Mouse (Mus musculus): ENCODE results near the gene Map3k13. TPM values are rescaled to one million over a fixed set of nuclear protein-coding genes. Genes with fewer than 3 reads are reported as not detected.
A peak's percentile ranks its signal among the peaks of the same experiment; 100 is the strongest.

The Map3k13 gene
- polyA plus RNA-seq, 2 experiments = 0.92 to 1.2 TPM

DNA sequence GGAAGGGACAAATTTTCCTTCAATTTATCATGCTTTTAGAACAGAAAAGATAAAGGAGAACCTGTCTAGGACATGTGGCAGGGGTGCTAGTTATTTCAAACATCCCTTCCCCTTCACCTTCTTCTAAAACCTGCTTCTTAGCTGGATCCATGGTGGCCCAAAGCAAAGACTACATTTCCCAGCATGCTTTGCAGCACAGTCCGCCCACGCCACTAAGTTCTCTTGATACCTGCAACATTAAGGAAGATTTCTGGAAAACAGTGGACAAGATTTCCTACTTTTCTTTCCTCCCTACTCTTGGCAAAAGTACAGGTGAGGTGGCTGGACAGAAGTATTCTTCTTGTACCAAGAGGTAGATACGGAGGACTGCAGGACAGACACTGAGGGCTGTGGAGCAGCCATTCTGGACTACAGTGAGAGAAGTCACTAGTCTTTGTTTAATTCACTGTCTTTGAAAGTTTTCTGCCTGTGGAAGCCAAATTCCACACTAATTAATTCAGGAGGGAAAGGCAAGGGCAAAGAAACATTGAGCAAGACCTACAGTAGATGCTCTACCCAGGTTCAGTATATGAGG lies 15.8 kb upstream of the Map3k13 start:
- no peak for ATAC-seq (ENCODE audit: low FRiP score, low read depth)
- peak; percentile 34 for DNase-seq (ENCODE audit: low spot score)
- Histone ChIP-seq H3K9ac (ENCODE audit: low read depth, low read length, severe bottlenecking) (no peak overlapping the region), H3K27me3 (ENCODE audit: control insufficient read depth, insufficient read depth, low read length) (no peaks in the 10 kb centered on the region), H3K4me3 (replicated peaks; ENCODE audit: low read length) (peak overlapping the region; percentile 12; the same call in 1 of the 2 replicates), H3K4me1 (ENCODE audit: control insufficient read depth, insufficient read depth, low read length) (no peaks in the 10 kb centered on the region), H3K27ac (replicated peaks; ENCODE audit: low read depth, low read length) (no peak overlapping the region), H3K4me2 (replicated peaks; ENCODE audit: low read depth, low read length, severe bottlenecking) (no peak overlapping the region), H3K9me3 (ENCODE audit: control insufficient read depth, low read length) (no peaks in the 10 kb centered on the region), H3K36me3 (ENCODE audit: control insufficient read depth, insufficient read depth, low read length) (no peaks in the 10 kb centered on the region)
- no peak for TF ChIP-seq POLR2A (IDR thresholded peaks at IDR 0.05; ENCODE audit: borderline replicate concordance, extremely low read depth, insufficient read depth, insufficient read length)
- WGBS = 46% methylated on average over 3 of the region's 3 CpGs

DNA sequence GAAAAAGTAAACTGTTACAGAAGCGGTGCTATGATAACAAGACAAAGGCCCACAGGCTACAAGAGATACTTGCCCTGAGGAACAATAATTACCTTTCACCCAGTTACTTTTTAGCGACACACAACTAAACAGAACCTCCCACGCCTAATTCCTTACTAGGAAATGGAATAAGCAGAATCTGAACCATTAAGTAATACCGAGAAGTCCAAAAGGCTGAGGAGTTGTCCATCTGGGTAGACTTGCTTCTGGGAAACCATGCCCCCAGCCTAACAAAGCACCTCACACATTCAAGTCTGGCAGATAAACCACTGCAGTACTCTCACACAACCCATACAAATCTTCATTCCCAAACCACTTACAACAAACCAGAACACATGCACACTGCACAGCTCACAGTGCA lies 15.0 kb upstream of the Map3k13 start:
- ATAC-seq (ENCODE audit: low FRiP score, low read depth) (no peak), DNase-seq (ENCODE audit: low spot score) (no peak)
- 91% methylated on average over 4 of the region's 4 CpGs for WGBS
- TF ChIP-seq POLR2A (IDR thresholded peaks at IDR 0.05; ENCODE audit: borderline replicate concordance, extremely low read depth, insufficient read depth, insufficient read length) = no peak
- Histone ChIP-seq H3K36me3 (ENCODE audit: control insufficient read depth, insufficient read depth, low read length) (no peaks in the 10 kb centered on the region), H3K4me2 (replicated peaks; ENCODE audit: low read depth, low read length, severe bottlenecking) (no peak overlapping the region), H3K4me1 (ENCODE audit: control insufficient read depth, insufficient read depth, low read length) (no peaks in the 10 kb centered on the region; the same call in 1 of the 2 replicates), H3K9me3 (ENCODE audit: control insufficient read depth, low read length) (no peaks in the 10 kb centered on the region), H3K27ac (replicated peaks; ENCODE audit: low read depth, low read length) (no peak overlapping the region), H3K27me3 (ENCODE audit: control insufficient read depth, insufficient read depth, low read length) (no peaks in the 10 kb centered on the region), H3K4me3 (replicated peaks; ENCODE audit: low read length) (no peak overlapping the region), H3K9ac (ENCODE audit: low read depth, low read length, severe bottlenecking) (no peak overlapping the region)

DNA sequence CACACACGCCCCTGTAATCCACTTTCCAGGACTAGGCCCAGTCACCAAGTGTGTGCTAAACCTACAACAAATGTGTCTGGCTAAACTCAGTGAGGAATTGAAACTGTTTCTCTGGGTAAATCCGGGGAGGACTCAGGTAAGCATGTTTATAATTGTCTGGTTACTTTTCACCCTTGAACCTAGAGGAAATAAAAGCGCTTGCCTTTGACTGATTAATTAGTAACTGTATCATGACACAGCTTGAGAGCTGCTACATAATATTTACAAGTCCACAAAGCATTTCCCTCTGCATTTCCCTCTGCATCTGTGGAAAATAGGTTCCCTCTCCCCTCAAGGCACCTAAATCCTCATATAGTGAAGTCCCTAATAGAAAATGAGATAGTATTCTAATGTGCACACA lies 12.9 kb upstream of the Map3k13 start:
- no peak for TF ChIP-seq POLR2A (IDR thresholded peaks at IDR 0.05; ENCODE audit: borderline replicate concordance, extremely low read depth, insufficient read depth, insufficient read length)
- Histone ChIP-seq H3K4me2 (replicated peaks; ENCODE audit: low read depth, low read length, severe bottlenecking) (no peak overlapping the region), H3K4me3 (replicated peaks; ENCODE audit: low read length) (no peak overlapping the region), H3K36me3 (ENCODE audit: control insufficient read depth, insufficient read depth, low read length) (no peaks in the 10 kb centered on the region), H3K27me3 (ENCODE audit: control insufficient read depth, insufficient read depth, low read length) (no peaks in the 10 kb centered on the region), H3K9ac (ENCODE audit: low read depth, low read length, severe bottlenecking) (no peak overlapping the region), H3K9me3 (ENCODE audit: control insufficient read depth, low read length) (no peaks in the 10 kb centered on the region), H3K27ac (replicated peaks; ENCODE audit: low read depth, low read length) (no peak overlapping the region), H3K4me1 (ENCODE audit: control insufficient read depth, insufficient read depth, low read length) (no peaks in the 10 kb centered on the region; the same call in 1 of the 2 replicates)
- DNase-seq (ENCODE audit: low spot score) = no peak
- ATAC-seq (ENCODE audit: low FRiP score, low read depth) = no peak
- WGBS = 58% methylated on average over 3 of the region's 3 CpGs

DNA sequence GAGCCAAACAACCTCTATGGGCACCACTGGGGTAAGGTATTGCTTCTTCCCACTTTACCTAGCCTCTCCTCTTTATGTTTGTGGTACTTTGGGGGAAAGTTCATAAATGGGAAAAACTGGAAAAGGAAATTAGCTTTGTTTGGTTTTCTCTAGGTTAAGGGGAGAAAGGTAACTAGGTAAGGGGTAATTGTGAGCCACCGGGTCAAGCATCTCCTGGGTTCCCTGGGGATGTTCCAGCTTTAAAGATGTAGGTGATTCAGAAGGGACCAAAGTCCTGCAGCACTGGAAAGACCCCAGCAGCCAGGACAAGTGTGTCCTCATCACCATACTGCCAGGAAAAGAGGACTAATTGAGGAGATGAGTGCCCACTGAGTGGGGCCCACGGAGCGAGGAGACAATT lies 12.3 kb upstream of the Map3k13 start:
- ATAC-seq (ENCODE audit: low FRiP score, low read depth) (no peak), DNase-seq (ENCODE audit: low spot score) (no peak)
- H3K4me2 ChIP-seq (replicated peaks; ENCODE audit: low read depth, low read length, severe bottlenecking) = no peak overlapping the region
- no peaks in the 10 kb centered on the region; the same call in 1 of the 2 replicates for H3K4me1 ChIP-seq (ENCODE audit: control insufficient read depth, insufficient read depth, low read length)
- 76% methylated on average over 3 of the region's 3 CpGs for WGBS
- H3K27ac ChIP-seq (replicated peaks; ENCODE audit: low read depth, low read length) = no peak overlapping the region
- no peak overlapping the region for H3K4me3 ChIP-seq (replicated peaks; ENCODE audit: low read length)
- H3K9me3 ChIP-seq (ENCODE audit: control insufficient read depth, low read length) = no peaks in the 10 kb centered on the region
- no peak for TF ChIP-seq POLR2A (IDR thresholded peaks at IDR 0.05; ENCODE audit: borderline replicate concordance, extremely low read depth, insufficient read depth, insufficient read length)
- no peak overlapping the region for H3K9ac ChIP-seq (ENCODE audit: low read depth, low read length, severe bottlenecking)
- H3K36me3 ChIP-seq (ENCODE audit: control insufficient read depth, insufficient read depth, low read length) = no peaks in the 10 kb centered on the region
- no peaks in the 10 kb centered on the region for H3K27me3 ChIP-seq (ENCODE audit: control insufficient read depth, insufficient read depth, low read length)

DNA sequence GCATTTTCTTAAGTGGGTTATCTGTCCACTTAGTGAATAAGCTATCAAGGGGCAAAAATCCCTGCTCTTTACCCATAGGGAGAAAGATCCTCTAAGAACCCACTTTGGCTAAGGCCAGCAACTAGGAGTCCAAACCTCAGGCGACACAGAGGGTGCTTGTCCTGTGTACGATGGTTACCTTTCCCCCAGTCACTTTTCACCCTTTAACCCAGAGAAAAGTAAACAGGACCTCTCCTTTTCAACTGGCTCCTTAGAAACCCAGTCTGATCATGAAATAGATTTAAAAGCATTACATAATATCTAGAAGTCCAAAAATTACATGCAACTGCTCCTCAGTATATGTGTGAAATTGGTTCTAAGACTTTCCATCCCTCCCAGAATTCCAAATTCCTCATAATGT lies 11.3 kb upstream of the Map3k13 start:
- WGBS = 75% methylated on average over 2 of the region's 2 CpGs

More for the DNA sequence above, 11.3 kb upstream of the Map3k13 start:
- ATAC-seq (ENCODE audit: low FRiP score, low read depth) (no peak), DNase-seq (ENCODE audit: low spot score) (no peak)
- Histone ChIP-seq H3K9me3 (ENCODE audit: control insufficient read depth, low read length) (no peaks in the 10 kb centered on the region), H3K36me3 (ENCODE audit: control insufficient read depth, insufficient read depth, low read length) (no peaks in the 10 kb centered on the region), H3K9ac (ENCODE audit: low read depth, low read length, severe bottlenecking) (no peak overlapping the region), H3K27me3 (ENCODE audit: control insufficient read depth, insufficient read depth, low read length) (no peaks in the 10 kb centered on the region), H3K4me3 (replicated peaks; ENCODE audit: low read length) (no peak overlapping the region), H3K4me1 (ENCODE audit: control insufficient read depth, insufficient read depth, low read length) (peaks cover 3% of the 10 kb centered on the region; the same call in 1 of the 2 replicates), H3K4me2 (replicated peaks; ENCODE audit: low read depth, low read length, severe bottlenecking) (no peak overlapping the region), H3K27ac (replicated peaks; ENCODE audit: low read depth, low read length) (no peak overlapping the region)
- TF ChIP-seq POLR2A (IDR thresholded peaks at IDR 0.05; ENCODE audit: borderline replicate concordance, extremely low read depth, insufficient read depth, insufficient read length) = no peak

All from limb, embryonic 14.5 days (tissue).